Mouse (Mus musculus) bone marrow macrophage, adult 2 months (primary cell): ENCODE results near the gene Cnih1.

Source experiments
- CTCF ChIP-seq: IDR thresholded peaks from 2 replicates; pipeline ENCODE4 v1.5.1; 2012; ENCODE audit warnings: low read depth, mild to moderate bottlenecking, low read length, moderate library complexity
- POLR2A ChIP-seq: IDR thresholded peaks from 2 replicates; pipeline ENCODE4 v1.6.1; 2012; ENCODE audit warnings: mild to moderate bottlenecking, low read depth, low read length, borderline replicate concordance

- TF ChIP-seq CTCF (no peak), POLR2A (no peak)
These were observed 27.7 kb downstream of the Cnih1 start, which contains the start of gene Cdkn3 for GRCm38 (mm10) chr14:46760355-46761029.
